Mouse (Mus musculus) ovary, postnatal 14 days (tissue): ENCODE data around the gene Notum.

ENCODE experiments used
- DNase-seq: peaks from one replicate; pipeline ENCODE4 v3.0.0; 2022; ENCODE audit warnings: low spot score

The Notum gene

GRCm38 (mm10) chr11:120673594-120674122 is 12.7 kb upstream of the Notum start:
- no peak for DNase-seq

GRCm38 (mm10) chr11:120672687-120673593 is 12.0 kb upstream of the Notum start, which contains the start of gene Aspscr1:
Aspscr1 (plus strand) TSS chr11:120672973.
- peak; percentile 90 for DNase-seq

GRCm38 (mm10) chr11:120666617-120667016 is 5.6 kb upstream of the Notum start:
- DNase-seq, result no peak

- DNase-seq, result no peak
These were observed 4.4 kb upstream of the Notum start for GRCm38 (mm10) chr11:120665406-120665805.

- no peak for DNase-seq
These were observed 2.7 kb upstream of the Notum start for GRCm38 (mm10) chr11:120663714-120664113.

GRCm38 (mm10) chr11:120662759-120663158 is 1.8 kb upstream of the Notum start:
- no peak for DNase-seq

- peak; percentile 34 for DNase-seq
These were observed 487 bp downstream of the Notum start for GRCm38 (mm10) chr11:120660301-120661075.

GRCm38 (mm10) chr11:120659509-120660300 is 1.3 kb downstream of the Notum start:
- DNase-seq, result no peak

GRCm38 (mm10) chr11:120658876-120659410 is 2.0 kb downstream of the Notum start:
- peak; percentile 80 for DNase-seq

- no peak for DNase-seq
These were observed 3.7 kb downstream of the Notum start for GRCm38 (mm10) chr11:120657301-120657700.

- DNase-seq, result no peak
These were observed 6.2 kb downstream of the Notum start for GRCm38 (mm10) chr11:120654741-120655140.

GRCm38 (mm10) chr11:120651872-120652271 is 9.1 kb downstream of the Notum start:
- no peak for DNase-seq

- DNase-seq, result no peak
These were observed 12.9 kb downstream of the Notum start, which contains the start of gene Myadml2 for GRCm38 (mm10) chr11:120648001-120648476. Myadml2 (minus strand) TSS chr11:120648158.

- DNase-seq, result no peak
These were observed 13.7 kb downstream of the Notum start for GRCm38 (mm10) chr11:120647047-120647830.

GRCm38 (mm10) chr11:120643601-120643987 is 17.4 kb downstream of the Notum start, which contains the start of gene Pycr1:
Pycr1 (minus strand) TSS chr11:120643769.
- DNase-seq, result peak; percentile 88

GRCm38 (mm10) chr11:120642939-120643600 is 17.9 kb downstream of the Notum start:
- no peak for DNase-seq

- no peak for DNase-seq
These were observed 19.1 kb downstream of the Notum start for GRCm38 (mm10) chr11:120641869-120642268.

GRCm38 (mm10) chr11:120641255-120641654 is 19.7 kb downstream of the Notum start:
- DNase-seq, result no peak

- DNase-seq, result no peak
These were observed 26.2 kb downstream of the Notum start for GRCm38 (mm10) chr11:120634810-120635209.
